Mouse (Mus musculus) ES-E14 (cell line): Measurements from ENCODE around the gene Chid1.

Experiments
- CHD2 ChIP-seq: IDR thresholded peaks from 2 replicates; pipeline ENCODE4 v1.6.1; 2014; ENCODE audit warnings: mild to moderate bottlenecking, low read depth, low read length, inconsistent platforms
- MAFK ChIP-seq: IDR thresholded peaks from 2 replicates; pipeline ENCODE4 v1.6.1; 2014; ENCODE audit warnings: mild to moderate bottlenecking, low read depth, low read length, inconsistent platforms; ENCODE audit not compliant: insufficient read depth
- ZC3H11A ChIP-seq: IDR thresholded peaks from 2 replicates; pipeline ENCODE4 v1.6.1; 2012; ENCODE audit warnings: low read depth, mild to moderate bottlenecking, inconsistent platforms, low read length, borderline replicate concordance
- ZNF384 ChIP-seq: IDR thresholded peaks from 2 replicates; pipeline ENCODE4 v1.6.1; 2012; ENCODE audit warnings: low read depth, low read length, inconsistent platforms

GRCm38 (mm10) chr7:141510681-141511191 is 28.9 kb downstream of the Chid1 start:
- no peak for TF ChIP-seq CHD2
- TF ChIP-seq ZC3H11A, result no peak
- TF ChIP-seq ZNF384, result no peak
- no peak for TF ChIP-seq MAFK
